In the genomic region with DNA sequence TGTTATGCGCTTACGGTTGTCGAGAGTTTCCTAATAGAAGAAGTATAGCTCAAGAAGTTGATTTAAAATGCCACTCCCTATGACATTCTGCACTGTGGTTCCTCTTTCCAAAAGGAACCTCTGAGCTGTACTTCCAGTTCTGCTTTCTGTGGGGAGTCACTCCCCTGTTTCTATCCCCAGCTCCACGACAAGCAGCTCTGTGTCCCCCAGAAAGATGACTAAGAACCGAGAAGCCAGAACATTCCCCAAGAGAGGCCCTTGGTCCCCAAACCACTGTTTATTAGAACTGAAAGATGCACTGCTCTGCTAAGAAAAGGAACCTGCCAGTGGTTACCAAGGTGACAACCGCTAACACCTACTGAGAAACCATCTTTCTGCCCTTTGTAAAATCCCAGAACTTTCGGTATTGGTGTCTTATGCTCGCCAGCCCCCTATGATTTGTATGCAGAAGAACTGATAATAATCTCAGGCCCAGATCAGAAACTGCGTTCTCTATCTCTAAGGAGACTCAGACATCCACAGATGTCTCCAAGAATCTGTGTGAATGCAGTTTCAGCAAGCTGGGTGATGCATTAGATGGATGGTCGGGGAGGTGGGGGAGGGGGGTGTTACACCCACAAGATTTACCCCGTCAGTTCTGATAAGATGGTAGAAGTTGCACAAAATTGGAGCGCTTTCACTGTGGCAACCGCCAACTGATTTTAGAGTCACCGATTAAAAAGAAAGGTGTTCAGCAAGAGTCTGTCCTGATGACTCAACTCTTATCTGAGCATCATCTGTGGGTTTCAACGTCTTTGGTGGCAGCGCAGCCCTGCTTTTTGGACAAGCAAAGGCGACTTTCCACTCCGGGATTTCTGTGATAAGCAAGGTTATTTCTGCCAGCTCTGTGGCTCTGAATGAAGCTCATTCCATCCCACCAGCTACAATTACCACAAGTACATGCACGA, we compare ENCODE assay signal across 12 mouse cellular contexts.
DNase-seq lines count a peak whose midpoint lies in the region; ATAC-seq lines count a peak whose summit lies in the region.
"Had no signal": no experiment of that assay in that cellular context is flagged by ENCODE, and none has a peak within 500 bp of the region (broad histone marks: within the 10 kb centered on the region; RNA-seq: fewer than 3 reads in every experiment).

No protein-coding gene starts in this region.

- ATAC-seq in frontal cortex, adult (ENCODE audit: low TSS enrichment): no peak; the same call in 1 of the 2 replicates
- ATAC-seq: forebrain, embryonic 16.5 days had no signal

- peak; percentile 14 for DNase-seq in kidney, adult 9 months
- DNase-seq in kidney, adult 8-10 months: no peak
- DNase-seq in CD4-positive, CD25-positive, alpha-beta regulatory T cell, adult 2 months (ENCODE audit: low read depth, low spot score): peak; percentile 65
- DNase-seq in c-Kit-positive CD71-negative TER-119-negative erythroid progenitor cells, embryonic 14.5 days (ENCODE audit: low read depth): peak; percentile 53
- DNase-seq in monocyte, adult 2 months (ENCODE audit: low read depth in 1 of 2, low spot score in 2 of 2): peak; percentile 66 to 79
- no peak for DNase-seq in frontal cortex, postnatal 25 days (ENCODE audit: low spot score in 2 of 2)
- no peak for DNase-seq in left cerebral cortex, postnatal 4 days
- DNase-seq: cerebellum, adult 9-11 months; right cerebral cortex, adult 18-20 months; thymus, postnatal 4 days had no signal

- intact Hi-C loops in left cerebral cortex, postnatal 4 days (cut with DNase I): no loop called here

Comparison
In these comparisons a context has a peak if more than half of its experiments do, and no peak if none do; other contexts are left out.
1. DNase-seq: peak in kidney, adult 9 months (single experiment), CD4-positive, CD25-positive, alpha-beta regulatory T cell, adult 2 months (single experiment), c-Kit-positive CD71-negative TER-119-negative erythroid progenitor cells, embryonic 14.5 days (single experiment) and monocyte, adult 2 months (2 of 2); none in kidney, adult 8-10 months (0 of 2), frontal cortex, postnatal 25 days (0 of 2) and left cerebral cortex, postnatal 4 days (single experiment).